Mouse (Mus musculus) liver, adult 2 months (tissue): ENCODE data around the gene Cerk.

Experiments
- CTCF ChIP-seq: fragments of 200-500 bp; IDR thresholded peaks from 2 replicates; pipeline ENCODE4 v1.5.1; 2011; ENCODE audit warnings: low read depth, low read length, control low read depth
- POLR2A ChIP-seq: fragments of 200-500 bp; IDR thresholded peaks from 2 replicates; pipeline ENCODE4 v1.6.1; 2011; ENCODE audit warnings: low read length, control low read depth; ENCODE audit not compliant: insufficient read depth; ENCODE audit errors: extremely low read depth

DNA sequence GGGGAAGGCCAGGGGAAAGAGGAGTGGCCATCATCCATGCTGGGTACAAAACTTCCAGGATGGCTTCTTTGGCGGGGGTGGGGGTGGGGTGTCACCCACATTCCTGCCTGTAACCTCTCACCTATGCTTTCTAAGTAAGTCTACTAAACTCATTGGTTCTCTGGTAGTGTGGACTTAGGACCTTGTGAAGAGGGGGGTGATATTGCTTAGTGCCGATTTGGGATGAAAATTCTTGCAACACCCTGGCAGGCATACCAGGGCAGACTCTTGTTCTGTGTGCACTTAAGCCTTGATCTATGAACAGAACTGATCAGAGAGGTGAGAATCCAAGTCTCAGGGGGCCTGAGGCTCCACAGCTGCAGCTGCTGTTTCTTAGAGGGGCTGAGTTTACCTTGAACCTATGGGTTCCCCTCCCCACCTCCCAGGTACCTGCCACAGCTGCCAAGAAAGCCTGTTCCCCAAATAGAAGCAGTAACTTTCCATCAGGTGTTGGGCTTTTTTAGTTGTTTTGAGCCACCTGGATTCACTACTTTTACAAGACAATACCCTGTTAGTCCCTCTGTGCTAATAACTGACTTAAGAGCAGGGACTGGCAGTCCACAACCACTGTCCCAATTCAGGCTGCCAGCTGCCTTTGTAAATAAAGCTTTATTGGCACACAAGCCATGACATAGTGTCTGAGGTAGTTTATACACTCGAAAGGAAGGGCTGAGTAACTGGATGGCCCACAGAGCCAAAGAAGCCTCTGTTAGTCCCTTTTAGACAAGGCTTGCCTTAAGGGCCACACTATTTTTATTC, 10.5 kb downstream of the Cerk start:
- TF ChIP-seq CTCF (no peak), POLR2A (no peak)
